Mouse (Mus musculus): ENCODE measurements around the gene Nop10.

- TF ChIP-seq CTCF (IDR thresholded peaks at IDR 0.05), result no peak
- no peak for TF ChIP-seq EP300 (IDR thresholded peaks at IDR 0.05)
These were observed 14.4 kb upstream of the Nop10 start for GRCm38 (mm10) chr2:112247323-112247722.

All from lung, postnatal 0 days (tissue).